Mouse (Mus musculus) hindbrain, embryonic 14.5 days (tissue): ENCODE measurements around the gene Dus2. TPM values are rescaled to one million over a fixed set of nuclear protein-coding genes. Genes with fewer than 3 reads are reported as not detected.
A peak's percentile ranks its signal among the peaks of the same experiment; 100 is the strongest.

Experiments
- ATAC-seq: fragments of 200-750 bp; cut with Nextera tagmentation; 2 replicates; pipeline ENCODE4 v1.8.0; 2017; ENCODE audit warnings: moderate number of reproducible peaks, mild to moderate bottlenecking, moderate TSS enrichment, moderate library complexity; ENCODE audit not compliant: low FRiP score
- DNase-seq: peaks from one replicate; pipeline ENCODE4 v3.0.0-alpha.2; 2015; ENCODE audit warnings: low spot score
- H3K27ac ChIP-seq: fragments of 300-500 bp; sonication (generic); 2 replicates; pipeline ENCODE4 v1.5.1; 2014; ENCODE audit warnings: mild to moderate bottlenecking, moderate library complexity
- H3K27me3 ChIP-seq: fragments of 300-500 bp; sonication (generic); 2 replicates; pipeline ENCODE4 v1.6.1; 2014; ENCODE audit warnings: mild to moderate bottlenecking, low read length, mixed read lengths; ENCODE audit not compliant: control insufficient read depth, insufficient read depth
- H3K36me3 ChIP-seq: fragments of 300-500 bp; sonication (generic); replicated peaks from 2 replicates; pipeline ENCODE4 v1.6.1; 2014; ENCODE audit not compliant: control insufficient read depth, insufficient read depth
- H3K4me1 ChIP-seq: fragments of 300-500 bp; sonication (generic); replicated peaks from 2 replicates; pipeline ENCODE4 v1.6.1; 2014; ENCODE audit warnings: antibody characterized with exemption, low read length, mixed read lengths; ENCODE audit not compliant: control insufficient read depth, insufficient read depth
- H3K4me2 ChIP-seq: fragments of 300-500 bp; sonication (generic); replicated peaks from 2 replicates; pipeline ENCODE4 v1.6.1; 2014; ENCODE audit warnings: mild to moderate bottlenecking, moderate library complexity
- H3K4me3 ChIP-seq: fragments of 300-500 bp; sonication (generic); replicated peaks from 2 replicates; pipeline ENCODE4 v1.5.1; 2014; ENCODE audit warnings: mild to moderate bottlenecking, low read length
- H3K9ac ChIP-seq: fragments of 300-500 bp; sonication (generic); 2 replicates; pipeline ENCODE4 v1.6.1; 2014
- H3K9me3 ChIP-seq: fragments of 300-500 bp; sonication (generic); 2 replicates; pipeline ENCODE4 v1.6.1; 2016; ENCODE audit warnings: low read length; ENCODE audit not compliant: control insufficient read depth
- WGBS: fragments of 180-500 bp; shearing (Covaris S2); extraction: QIAGEN DNeasy Blood & Tissue Kit; methylation state at CpG from one replicate; pipeline ENCODE4 v1.1.7; 2014; 5-methylcytosine and 5-hydroxymethylcytosine counted together
- polyA plus RNA-seq: library from polyadenylated mRNA; unstranded; fragments of >200 nt; fragmentation: Nextera tagmentation; extraction: Ambion mirVana; gene quantifications from 2 replicates; pipeline ENCODE4 v1.2.1, GENCODE M21; 2014

The Dus2 gene
- 21.3 and 22.4 TPM in 2 replicates for polyA plus RNA-seq

- H3K27ac ChIP-seq, result no peak within 1 kb of the TSS
- H3K4me2 ChIP-seq, result no peak within 1 kb of the TSS
- H3K27me3 ChIP-seq, result no peaks in the 10 kb centered on the region
- peak; percentile 37; the same call in 1 of the 2 replicates for ATAC-seq
- H3K9me3 ChIP-seq, result no peaks in the 10 kb centered on the region
- no peaks in the 10 kb centered on the region for H3K4me1 ChIP-seq
- 10% methylated on average over 15 of the region's 15 CpGs for WGBS
- no peak within 1 kb of the TSS for H3K4me3 ChIP-seq
- H3K36me3 ChIP-seq, result no peaks in the 10 kb centered on the region
- H3K9ac ChIP-seq, result no peak within 1 kb of the TSS
- peak; percentile 74 for DNase-seq
Observed at GRCm38 (mm10) chr8:105990856-105991387, at the start of gene Dus2. Gene Dus2, plus strand, starts transcription at chr8:105991337.

GRCm38 (mm10) chr8:105942026-105942425 lies 49.1 kb upstream of the Dus2 start:
- no peaks in the 10 kb centered on the region for H3K27me3 ChIP-seq
- peaks cover 8% of the 10 kb centered on the region; the same call in 1 of the 2 replicates for H3K4me1 ChIP-seq
- no peak overlapping the region for H3K4me2 ChIP-seq
- ATAC-seq, result no peak
- no peak overlapping the region for H3K9ac ChIP-seq
- H3K9me3 ChIP-seq, result no peaks in the 10 kb centered on the region
- H3K27ac ChIP-seq, result no peak overlapping the region
- no peak overlapping the region for H3K4me3 ChIP-seq
- 94% methylated on average over 11 of the region's 11 CpGs for WGBS
- no peak for DNase-seq
- H3K36me3 ChIP-seq, result no peaks in the 10 kb centered on the region

- H3K27me3 ChIP-seq, result no peaks in the 10 kb centered on the region
- peaks cover 8% of the 10 kb centered on the region; the same call in 1 of the 2 replicates for H3K4me1 ChIP-seq
- H3K27ac ChIP-seq, result no peak overlapping the region
- H3K9me3 ChIP-seq, result no peaks in the 10 kb centered on the region
- ATAC-seq, result no peak
- no peak overlapping the region for H3K4me3 ChIP-seq
- no peak for DNase-seq
- no peaks in the 10 kb centered on the region for H3K36me3 ChIP-seq
- no peak overlapping the region for H3K4me2 ChIP-seq
- WGBS, result 91% methylated on average over 5 of the region's 5 CpGs
- H3K9ac ChIP-seq, result no peak overlapping the region
Observed at GRCm38 (mm10) chr8:105942542-105942941, 48.6 kb upstream of the Dus2 start.

- DNase-seq, result no peak
- H3K27me3 ChIP-seq, result no peaks in the 10 kb centered on the region
Observed at GRCm38 (mm10) chr8:105943321-105943739, 47.8 kb upstream of the Dus2 start, which contains the start of gene Lcat. Gene Lcat, minus strand, starts transcription at chr8:105943382.

GRCm38 (mm10) chr8:105949350-105949749 lies 41.8 kb upstream of the Dus2 start:
- Histone ChIP-seq H3K27ac (peak overlapping the region; percentile 20; the same call in 1 of the 2 replicates), H3K27me3 (no peaks in the 10 kb centered on the region), H3K4me1 (peaks cover 10% of the 10 kb centered on the region; the same call in 1 of the 2 replicates), H3K9ac (no peak overlapping the region), H3K4me3 (no peak overlapping the region), H3K9me3 (no peaks in the 10 kb centered on the region), H3K36me3 (no peaks in the 10 kb centered on the region), H3K4me2 (no peak overlapping the region)
- 64% methylated on average over 10 of the region's 10 CpGs for WGBS
- ATAC-seq, result peak; percentile 28; the same call in 1 of the 2 replicates
- DNase-seq, result peak; percentile 71

More at GRCm38 (mm10) chr8:105943321-105943739, 47.8 kb upstream of the Dus2 start, which contains the start of gene Lcat:
- H3K9ac ChIP-seq, result no peak within 1 kb of the TSS
- ATAC-seq, result peak; percentile 47; the same call in 1 of the 2 replicates
- H3K27ac ChIP-seq, result no peak within 1 kb of the TSS
- WGBS, result 57% methylated on average over 7 of the region's 8 CpGs
- no peak within 1 kb of the TSS for H3K4me3 ChIP-seq
- H3K36me3 ChIP-seq, result no peaks in the 10 kb centered on the region
- H3K4me1 ChIP-seq, result 0 out of 2 replicates have a peak, but pooled peaks cover 4% of the 10 kb centered on the region
- H3K4me2 ChIP-seq, result no peak within 1 kb of the TSS
- no peaks in the 10 kb centered on the region for H3K9me3 ChIP-seq

GRCm38 (mm10) chr8:105951057-105951659 lies 40.0 kb upstream of the Dus2 start:
- no peak overlapping the region for H3K9ac ChIP-seq
- peak; percentile 80 for ATAC-seq
- 58% methylated on average over 7 of the region's 7 CpGs for WGBS
- H3K27me3 ChIP-seq, result no peaks in the 10 kb centered on the region
- H3K4me2 ChIP-seq, result no peak overlapping the region
- no peaks in the 10 kb centered on the region for H3K36me3 ChIP-seq
- H3K4me1 ChIP-seq, result peaks cover 10% of the 10 kb centered on the region; the same call in 1 of the 2 replicates
- peak; percentile 36 for DNase-seq
- peak overlapping the region; percentile 65; the same call in 1 of the 2 replicates for H3K27ac ChIP-seq
- no peaks in the 10 kb centered on the region for H3K9me3 ChIP-seq
- no peak overlapping the region for H3K4me3 ChIP-seq

- Histone ChIP-seq H3K4me3 (no peak overlapping the region), H3K27me3 (no peaks in the 10 kb centered on the region), H3K9me3 (no peaks in the 10 kb centered on the region), H3K4me1 (no peaks in the 10 kb centered on the region), H3K27ac (no peak overlapping the region), H3K4me2 (no peak overlapping the region), H3K36me3 (no peaks in the 10 kb centered on the region), H3K9ac (no peak overlapping the region)
- ATAC-seq (no peak), DNase-seq (no peak)
- 93% methylated on average over 4 of the region's 4 CpGs for WGBS
Observed at GRCm38 (mm10) chr8:105956556-105956955, 34.6 kb upstream of the Dus2 start.

GRCm38 (mm10) chr8:105957813-105958212 lies 33.3 kb upstream of the Dus2 start:
- no peak overlapping the region for H3K4me3 ChIP-seq
- H3K27me3 ChIP-seq, result no peaks in the 10 kb centered on the region
- no peaks in the 10 kb centered on the region for H3K36me3 ChIP-seq
- no peak overlapping the region for H3K27ac ChIP-seq
- no peak overlapping the region for H3K9ac ChIP-seq
- 58% methylated on average over 3 of the region's 4 CpGs for WGBS
- DNase-seq (no peak), ATAC-seq (no peak)
- H3K4me2 ChIP-seq, result no peak overlapping the region
- no peaks in the 10 kb centered on the region for H3K9me3 ChIP-seq
- no peaks in the 10 kb centered on the region for H3K4me1 ChIP-seq

- Histone ChIP-seq H3K27me3 (peaks cover under 1% of the 10 kb centered on the region), H3K9ac (no peak overlapping the region), H3K4me3 (no peak overlapping the region), H3K9me3 (no peaks in the 10 kb centered on the region), H3K4me2 (no peak overlapping the region), H3K36me3 (no peaks in the 10 kb centered on the region), H3K27ac (no peak overlapping the region), H3K4me1 (no peaks in the 10 kb centered on the region)
- no peak for ATAC-seq
- WGBS, result 81% methylated on average over 7 of the region's 7 CpGs
- DNase-seq, result no peak
Observed at GRCm38 (mm10) chr8:105959350-105959749, 31.8 kb upstream of the Dus2 start.
